Mouse (Mus musculus) hindbrain, embryonic 13.5 days (tissue): ENCODE measurements around the gene Ankrd35. TPM values are rescaled to one million over a fixed set of nuclear protein-coding genes. Genes with fewer than 3 reads are reported as not detected.
"Not testable (repeated sequence)": the region's sequence is repeated elsewhere in the genome, so short reads cannot be mapped to it uniquely, and the experiment has no call there.

Source experiments
- ATAC-seq: fragments of 200-750 bp; cut with Nextera tagmentation; 2 replicates; pipeline ENCODE4 v1.8.0; 2017; ENCODE audit warnings: moderate TSS enrichment; ENCODE audit not compliant: low FRiP score
- H3K27ac ChIP-seq: fragments of 300-500 bp; sonication (generic); 2 replicates; pipeline ENCODE4 v1.5.1; 2015; ENCODE audit warnings: inconsistent platforms, mild to moderate bottlenecking, moderate library complexity
- H3K27me3 ChIP-seq: fragments of 300-500 bp; sonication (generic); 2 replicates; pipeline ENCODE4 v1.6.1; 2015; ENCODE audit warnings: mild to moderate bottlenecking, inconsistent platforms
- H3K36me3 ChIP-seq: fragments of 300-500 bp; sonication (generic); 2 replicates; pipeline ENCODE4 v1.6.1; 2015; ENCODE audit warnings: mild to moderate bottlenecking, inconsistent platforms
- H3K4me1 ChIP-seq: fragments of 300-500 bp; sonication (generic); replicated peaks from 2 replicates; pipeline ENCODE4 v1.6.1; 2015; ENCODE audit warnings: inconsistent platforms
- H3K4me2 ChIP-seq: fragments of 300-500 bp; sonication (generic); 2 replicates; pipeline ENCODE4 v1.6.1; 2015; ENCODE audit warnings: inconsistent platforms, mild to moderate bottlenecking, moderate library complexity
- H3K4me3 ChIP-seq: fragments of 300-500 bp; sonication (generic); 2 replicates; pipeline ENCODE4 v1.5.1; 2015; ENCODE audit warnings: mild to moderate bottlenecking, inconsistent platforms
- H3K9ac ChIP-seq: fragments of 300-500 bp; sonication (generic); 2 replicates; pipeline ENCODE4 v1.6.1; 2015; ENCODE audit warnings: mild to moderate bottlenecking, inconsistent platforms
- H3K9me3 ChIP-seq: fragments of 300-500 bp; sonication (generic); 2 replicates; pipeline ENCODE4 v1.6.1; 2016; ENCODE audit warnings: inconsistent platforms
- WGBS: fragments of 180-500 bp; shearing (Covaris S2); methylation state at CpG from one replicate; pipeline ENCODE4 v1.1.7; 2015; 5-methylcytosine and 5-hydroxymethylcytosine counted together
- polyA plus RNA-seq: library from polyadenylated mRNA; unstranded; fragments of >200 nt; fragmentation: Nextera tagmentation; extraction: Ambion mirVana; gene quantifications from 2 replicates; pipeline ENCODE4 v1.2.1, GENCODE M21; 2015

Ankrd35 gene
- polyA plus RNA-seq, 1 experiment from 2014 or later = 0.84 TPM

DNA sequence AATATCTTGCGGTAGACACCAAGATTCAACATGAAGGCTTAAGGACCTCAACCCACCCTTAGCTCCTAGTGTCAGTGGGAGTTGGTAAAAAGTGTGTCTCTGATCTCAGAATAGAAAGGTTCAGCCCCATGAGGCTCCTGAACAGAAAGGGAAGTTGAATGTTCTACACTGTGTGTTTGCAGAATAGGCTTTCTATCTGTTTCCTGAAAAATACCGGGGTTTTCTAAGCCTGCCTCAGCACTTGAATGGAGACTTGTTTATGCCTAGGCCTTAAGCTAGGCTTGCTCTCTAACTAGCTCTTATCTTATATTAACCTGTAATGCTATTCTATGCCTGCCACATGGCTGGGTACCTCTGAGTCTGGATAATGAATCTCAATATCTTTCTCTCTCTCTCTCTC, 9.0 kb upstream of the Ankrd35 start:
- H3K9ac ChIP-seq = no peak overlapping the region
- H3K4me1 ChIP-seq = peaks cover 14% of the 10 kb centered on the region
- H3K27me3 ChIP-seq = no peaks in the 10 kb centered on the region
- no peaks in the 10 kb centered on the region for H3K9me3 ChIP-seq
- H3K27ac ChIP-seq = no peak overlapping the region
- H3K4me3 ChIP-seq = no peak overlapping the region
- ATAC-seq = no peak
- no peak overlapping the region for H3K4me2 ChIP-seq
- H3K36me3 ChIP-seq = peaks cover 6% of the 10 kb centered on the region; the same call in 1 of the 2 replicates
- 88% methylated on average over 2 of the region's 2 CpGs for WGBS

DNA sequence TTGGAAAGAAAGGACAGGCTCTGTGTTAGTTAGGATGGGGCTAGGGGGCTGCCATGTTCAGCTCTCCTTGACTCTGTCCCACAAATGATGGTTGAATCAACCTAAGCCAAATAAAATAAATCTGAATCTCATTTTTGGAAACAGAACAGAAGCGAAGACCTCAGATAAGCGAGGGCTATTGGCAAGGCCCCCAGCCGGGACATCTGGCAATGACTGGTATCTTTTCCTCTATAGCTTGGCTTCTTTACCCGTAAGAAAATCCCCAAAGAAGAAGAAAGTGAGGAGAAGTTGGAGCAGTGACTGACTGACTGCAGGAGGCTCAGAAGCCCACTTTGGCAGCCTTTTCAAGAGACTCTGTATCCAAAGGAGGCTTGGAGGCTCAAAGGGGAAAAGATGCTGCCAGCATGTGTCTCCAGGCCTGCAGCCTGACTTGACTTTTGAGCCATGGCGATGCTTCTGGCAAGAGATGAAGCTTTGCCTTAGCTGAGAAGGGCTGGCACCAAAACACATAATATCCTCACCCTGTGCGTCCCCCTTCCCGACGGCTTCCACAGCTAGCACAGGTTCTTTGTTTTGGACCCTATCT, 7.1 kb upstream of the Ankrd35 start:
- Histone ChIP-seq H3K27ac (peak overlapping the region; percentile 23; the same call in 1 of the 2 replicates), H3K4me3 (peak overlapping the region; percentile 33), H3K4me1 (peaks cover 14% of the 10 kb centered on the region), H3K9ac (peak overlapping the region; percentile 62; the same call in 1 of the 2 replicates), H3K27me3 (no peaks in the 10 kb centered on the region), H3K9me3 (no peaks in the 10 kb centered on the region), H3K4me2 (peak overlapping the region; percentile 56), H3K36me3 (no peaks in the 10 kb centered on the region)
- ATAC-seq = no peak
- 55% methylated on average over 8 of the region's 8 CpGs for WGBS

DNA sequence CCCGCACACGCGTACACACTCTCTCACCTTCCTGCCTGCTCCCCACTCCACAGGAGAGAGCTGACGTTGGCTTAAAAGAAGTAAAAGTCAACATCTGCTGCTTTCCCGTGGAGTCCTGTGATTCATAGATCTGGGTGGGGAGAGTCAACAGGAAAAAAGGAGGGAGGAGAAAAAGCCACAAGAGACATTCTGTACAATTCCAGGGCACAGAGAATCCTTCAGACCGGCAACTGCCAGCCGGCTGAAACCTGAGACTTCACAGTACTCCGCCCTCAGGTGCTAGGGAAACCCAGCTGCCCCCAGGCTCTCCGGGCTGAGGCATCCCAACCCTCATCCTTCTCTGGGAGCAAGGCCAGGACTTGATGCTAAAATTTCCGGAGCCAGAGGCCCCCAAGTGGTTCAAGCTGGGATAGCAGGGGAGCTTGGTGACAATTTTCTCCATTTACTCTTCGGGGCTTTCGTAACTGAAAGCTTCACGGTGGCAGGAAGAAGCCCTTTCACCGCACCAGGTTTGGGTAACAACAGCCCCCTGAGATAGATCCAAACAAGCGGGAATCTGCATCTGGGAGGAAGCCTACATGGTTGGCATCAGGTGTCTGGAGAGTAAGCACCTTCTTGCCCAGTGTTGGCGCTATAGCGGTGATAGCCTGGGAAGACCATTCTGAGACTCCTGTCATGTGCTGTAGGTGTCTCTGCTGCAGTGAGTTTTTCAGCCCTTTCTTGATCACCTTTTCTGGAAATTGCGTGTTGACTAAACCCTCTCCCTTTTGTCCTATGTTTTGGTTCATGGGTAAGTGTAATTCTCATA, 6.3 kb upstream of the Ankrd35 start:
- Histone ChIP-seq H3K27me3 (no peaks in the 10 kb centered on the region), H3K27ac (peak overlapping the region; percentile 23), H3K36me3 (no peaks in the 10 kb centered on the region), H3K4me3 (peak overlapping the region; percentile 33), H3K9me3 (no peaks in the 10 kb centered on the region), H3K9ac (peak overlapping the region; percentile 62; the same call in 1 of the 2 replicates), H3K4me2 (peak overlapping the region; percentile 56), H3K4me1 (peaks cover 14% of the 10 kb centered on the region)
- ATAC-seq = peak; percentile 86
- WGBS = 6% methylated on average over 18 of the region's 18 CpGs

DNA sequence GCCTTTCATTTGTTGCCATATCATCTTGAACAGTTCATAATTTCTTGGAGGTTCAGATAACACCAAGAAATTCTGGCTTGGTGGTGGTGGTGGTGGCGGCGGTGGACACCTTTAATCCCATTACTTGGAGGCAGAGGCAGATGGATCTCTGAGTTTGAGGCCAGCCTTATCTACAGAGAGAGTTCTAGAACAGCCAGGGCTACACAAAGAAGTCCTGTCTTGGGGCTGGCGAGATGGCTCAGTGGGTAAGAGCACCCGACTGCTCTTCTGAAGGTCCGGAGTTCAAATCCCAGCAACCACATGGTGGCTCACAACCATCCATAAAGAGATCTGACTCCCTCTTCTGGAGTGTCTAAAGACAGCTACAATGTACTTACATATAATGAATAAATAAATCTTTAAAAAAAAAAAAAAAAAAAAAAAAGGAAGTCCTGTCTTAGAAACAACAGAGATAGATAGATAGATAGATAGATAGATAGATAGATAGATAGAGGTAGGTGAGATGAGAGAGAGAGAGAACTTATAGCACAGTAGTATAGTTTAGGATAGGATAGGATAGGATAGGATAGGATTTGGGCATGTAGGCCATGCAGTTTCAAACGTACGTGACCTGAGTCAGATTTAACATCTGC, 4.1 kb upstream of the Ankrd35 start:
- H3K27ac ChIP-seq, H3K9ac ChIP-seq, H3K9me3 ChIP-seq, H3K27me3 ChIP-seq, H3K4me3 ChIP-seq, ATAC-seq, H3K4me2 ChIP-seq, H3K36me3 ChIP-seq: not testable (repeated sequence)
- 87% methylated on average over 7 of the region's 7 CpGs for WGBS
- H3K4me1 ChIP-seq = peaks cover 16% of the 10 kb centered on the region

DNA sequence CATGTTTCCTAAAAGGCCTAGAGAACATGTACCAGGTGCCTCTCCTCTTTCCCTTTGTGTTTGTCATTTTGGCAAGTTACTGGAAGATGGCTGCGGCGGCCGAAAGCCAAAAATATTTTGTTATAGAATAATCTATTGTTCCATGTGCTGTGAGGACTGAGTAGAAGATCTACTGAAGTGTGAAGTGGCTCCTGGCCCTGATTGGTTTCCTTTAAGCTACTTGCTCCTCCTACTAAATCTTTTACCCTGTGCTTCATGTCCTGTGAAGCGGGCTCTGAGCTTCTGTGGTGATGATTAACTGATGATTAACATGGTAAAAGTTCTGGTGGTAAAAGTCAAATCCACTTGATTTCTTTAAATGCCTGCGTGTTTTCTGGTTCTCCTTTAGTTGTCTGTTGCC, 3.0 kb upstream of the Ankrd35 start:
- 94% methylated on average over 5 of the region's 5 CpGs for WGBS
- Histone ChIP-seq H3K36me3 (no peaks in the 10 kb centered on the region), H3K27ac (no peak overlapping the region), H3K9ac (no peak overlapping the region), H3K9me3 (no peaks in the 10 kb centered on the region), H3K4me1 (peaks cover 16% of the 10 kb centered on the region), H3K4me3 (no peak overlapping the region), H3K4me2 (no peak overlapping the region), H3K27me3 (peaks cover 17% of the 10 kb centered on the region)
- no peak for ATAC-seq

DNA sequence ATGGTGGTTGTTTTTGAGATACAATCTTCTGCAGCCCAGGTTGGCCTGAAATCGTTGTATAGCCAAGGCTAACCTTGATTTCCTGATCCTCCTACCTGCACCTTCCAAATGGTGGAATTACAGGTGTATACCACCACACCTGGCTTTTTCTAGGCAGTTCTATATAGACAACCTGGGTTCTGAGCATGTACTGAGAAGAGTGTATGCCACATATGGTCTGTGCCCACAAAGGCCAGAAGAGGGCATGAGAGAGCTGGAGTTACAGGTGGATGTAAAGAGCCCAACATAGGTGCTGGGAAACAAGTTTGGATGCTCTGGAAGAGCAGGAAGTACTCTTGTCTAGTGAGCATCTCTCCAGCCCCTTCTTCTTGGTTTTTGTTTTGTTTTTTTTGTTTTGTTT, 2.6 kb upstream of the Ankrd35 start:
- WGBS = 49% methylated on average over 1 of the region's 1 CpGs
- Histone ChIP-seq H3K27me3 (peaks cover 17% of the 10 kb centered on the region), H3K9ac (no peak overlapping the region), H3K27ac (no peak overlapping the region), H3K4me2 (no peak overlapping the region), H3K4me3 (no peak overlapping the region), H3K36me3 (no peaks in the 10 kb centered on the region), H3K9me3 (no peaks in the 10 kb centered on the region), H3K4me1 (peaks cover 16% of the 10 kb centered on the region)
- no peak for ATAC-seq

DNA sequence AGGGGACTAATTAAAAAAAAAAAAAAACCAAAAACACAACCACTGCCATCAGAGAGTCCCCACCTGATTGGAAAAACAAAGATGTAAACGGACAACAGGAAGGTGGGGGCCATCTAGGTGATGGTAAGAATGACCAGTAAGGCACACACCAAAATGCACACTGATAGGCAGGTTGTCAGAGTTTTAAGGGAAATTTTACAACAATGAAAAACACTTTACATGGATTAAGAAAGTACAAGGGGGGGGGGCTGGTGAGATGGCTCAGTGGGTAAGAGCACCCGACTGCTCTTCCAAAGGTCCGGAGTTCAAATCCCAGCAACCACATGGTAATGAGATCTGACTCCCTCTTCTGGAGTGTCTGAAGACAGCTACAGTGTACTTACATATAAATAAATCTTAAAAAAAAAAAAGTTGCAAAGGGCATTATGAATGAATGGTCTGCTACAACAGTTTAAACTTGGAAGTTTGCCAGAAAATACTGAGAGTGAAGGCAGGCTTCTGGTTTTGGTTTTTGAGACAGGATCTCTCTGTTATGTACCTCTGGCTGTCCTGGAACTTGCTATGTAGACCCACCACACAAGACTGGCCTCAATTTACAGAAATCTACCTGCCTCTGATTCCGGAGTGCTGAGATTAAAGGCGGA, 1.4 kb upstream of the Ankrd35 start:
- no peak for ATAC-seq
- Histone ChIP-seq H3K27me3 (peaks cover 20% of the 10 kb centered on the region), H3K4me2 (no peak overlapping the region), H3K4me1 (peaks cover 8% of the 10 kb centered on the region), H3K9ac (no peak overlapping the region), H3K27ac (no peak overlapping the region), H3K36me3 (no peaks in the 10 kb centered on the region), H3K9me3 (no peaks in the 10 kb centered on the region), H3K4me3 (no peak overlapping the region)
- 95% methylated on average over 5 of the region's 5 CpGs for WGBS

DNA sequence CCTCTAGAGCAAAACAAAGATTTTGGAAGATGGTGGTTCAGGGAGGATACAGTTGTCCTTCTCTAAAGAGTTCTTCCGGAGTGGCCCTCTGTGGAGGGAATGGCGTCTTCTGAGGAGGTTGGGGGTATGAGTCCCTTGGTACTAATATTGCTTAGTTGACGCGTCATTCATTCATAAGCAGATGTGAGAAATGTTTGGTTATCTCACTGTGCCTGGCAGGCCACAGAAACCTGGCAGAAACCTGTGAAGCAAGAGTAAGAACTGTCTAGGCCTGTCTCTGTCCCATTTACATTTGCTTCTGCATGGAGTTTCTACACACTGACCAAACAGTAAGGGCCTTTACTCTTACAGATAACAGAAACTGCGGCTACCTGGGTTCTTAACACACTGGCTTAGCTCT, 1.6 kb downstream of the Ankrd35 start:
- no peak overlapping the region for H3K9ac ChIP-seq
- no peak for ATAC-seq
- H3K4me1 ChIP-seq = peaks cover 2% of the 10 kb centered on the region; the same call in 1 of the 2 replicates
- no peak overlapping the region for H3K27ac ChIP-seq
- H3K27me3 ChIP-seq = peaks cover 20% of the 10 kb centered on the region
- no peak overlapping the region for H3K4me2 ChIP-seq
- WGBS = 96% methylated on average over 5 of the region's 5 CpGs
- no peaks in the 10 kb centered on the region for H3K9me3 ChIP-seq
- H3K36me3 ChIP-seq = no peaks in the 10 kb centered on the region
- no peak overlapping the region for H3K4me3 ChIP-seq

DNA sequence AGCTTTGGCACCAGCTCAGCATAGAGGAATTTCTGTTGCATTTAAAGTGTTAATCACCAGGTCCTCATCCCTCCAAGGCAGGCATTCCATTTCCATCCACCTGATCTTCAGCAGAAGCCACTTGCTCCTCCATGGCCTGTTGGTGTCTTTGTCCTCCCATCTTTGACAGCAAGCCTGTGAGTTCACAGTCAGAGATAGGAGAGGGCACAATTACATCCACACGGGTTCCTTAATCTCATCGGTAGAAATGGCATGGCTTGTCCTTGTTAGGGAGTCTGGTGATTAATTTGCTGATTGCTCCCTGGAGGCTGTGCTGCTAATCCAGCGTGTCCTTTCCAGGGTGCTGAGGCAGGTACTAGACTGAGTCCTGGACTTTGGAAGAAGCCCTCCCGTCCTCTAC, 3.6 kb downstream of the Ankrd35 start:
- Histone ChIP-seq H3K4me1 (peaks cover 2% of the 10 kb centered on the region; the same call in 1 of the 2 replicates), H3K27ac (no peak overlapping the region), H3K27me3 (peaks cover 25% of the 10 kb centered on the region), H3K4me3 (no peak overlapping the region), H3K9me3 (no peaks in the 10 kb centered on the region), H3K9ac (no peak overlapping the region), H3K36me3 (no peaks in the 10 kb centered on the region), H3K4me2 (no peak overlapping the region)
- ATAC-seq = no peak
- WGBS = 72% methylated on average over 4 of the region's 4 CpGs

DNA sequence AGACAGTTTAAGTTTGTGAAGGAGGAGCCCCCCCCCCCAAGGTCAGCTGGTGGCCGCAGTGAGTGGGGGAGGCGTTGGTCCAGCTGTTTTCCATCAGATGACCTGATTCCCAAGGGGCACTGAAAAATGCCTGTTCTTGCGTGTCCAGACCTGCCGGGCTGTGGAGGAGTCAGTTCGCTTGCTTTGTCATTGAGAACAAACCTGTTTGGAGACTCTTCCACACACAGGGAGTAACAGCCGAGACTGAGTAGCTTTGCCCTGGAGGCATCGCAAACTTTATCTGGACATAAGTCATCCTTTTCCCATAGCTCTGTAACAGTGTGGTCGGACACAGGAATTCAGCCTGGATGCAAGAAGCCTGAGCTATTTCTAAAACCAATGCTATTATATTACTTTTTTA, 4.5 kb downstream of the Ankrd35 start:
- Histone ChIP-seq H3K4me1 (peaks cover 2% of the 10 kb centered on the region; the same call in 1 of the 2 replicates), H3K27me3 (peaks cover 33% of the 10 kb centered on the region), H3K27ac (no peak overlapping the region), H3K36me3 (no peaks in the 10 kb centered on the region), H3K9ac (no peak overlapping the region), H3K4me3 (no peak overlapping the region), H3K9me3 (no peaks in the 10 kb centered on the region), H3K4me2 (no peak overlapping the region)
- ATAC-seq = no peak
- 68% methylated on average over 8 of the region's 8 CpGs for WGBS

DNA sequence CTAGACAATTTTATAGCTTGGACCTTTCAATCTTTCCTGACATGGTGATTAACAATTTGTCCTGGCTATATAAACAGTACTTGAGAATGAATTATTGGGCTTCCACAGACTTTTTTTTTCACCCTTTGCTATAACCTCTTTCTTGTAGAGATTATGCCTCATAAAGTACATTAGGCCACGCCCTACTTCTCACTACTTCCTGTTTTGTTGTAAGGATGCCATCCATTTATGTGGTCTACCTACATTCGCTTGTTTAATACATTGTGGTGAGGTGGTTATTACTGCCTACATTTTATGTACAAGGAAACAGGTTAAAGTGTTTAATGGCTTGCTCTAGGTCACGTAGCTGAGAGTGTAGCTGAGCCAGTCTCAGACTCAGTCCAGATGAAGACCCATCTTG, 5.2 kb downstream of the Ankrd35 start:
- Histone ChIP-seq H3K4me3 (no peak overlapping the region), H3K36me3 (no peaks in the 10 kb centered on the region), H3K9ac (no peak overlapping the region), H3K4me2 (no peak overlapping the region), H3K4me1 (peaks cover 4% of the 10 kb centered on the region), H3K9me3 (no peaks in the 10 kb centered on the region), H3K27me3 (peaks cover 39% of the 10 kb centered on the region), H3K27ac (no peak overlapping the region)
- no peak for ATAC-seq
- WGBS = 86% methylated on average over 3 of the region's 3 CpGs

DNA sequence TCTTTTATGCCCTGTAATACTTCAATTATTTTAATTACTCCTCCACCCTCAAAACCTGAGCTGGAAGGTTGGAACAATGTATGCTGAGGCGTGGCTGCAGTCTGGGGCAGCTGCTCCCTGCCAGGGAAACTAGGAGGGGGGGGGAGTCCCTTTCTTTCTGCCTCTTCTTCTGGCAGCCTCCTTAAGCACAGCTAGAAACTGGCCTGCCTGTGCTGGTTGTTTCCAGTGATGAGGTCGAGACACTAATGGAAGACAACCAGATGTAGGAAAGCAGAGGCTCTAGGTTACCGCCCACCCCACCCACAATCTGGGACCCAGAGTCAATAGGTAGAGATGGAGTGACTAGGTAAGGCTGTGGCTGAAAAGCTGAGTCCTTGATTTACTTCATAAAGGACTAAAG, 5.8 kb downstream of the Ankrd35 start:
- no peaks in the 10 kb centered on the region for H3K9me3 ChIP-seq
- no peak overlapping the region for H3K4me2 ChIP-seq
- H3K27ac ChIP-seq = no peak overlapping the region

More for the DNA sequence above, 5.8 kb downstream of the Ankrd35 start:
- H3K27me3 ChIP-seq = peaks cover 36% of the 10 kb centered on the region
- H3K4me1 ChIP-seq = peaks cover 7% of the 10 kb centered on the region; the same call in 1 of the 2 replicates
- 32% methylated on average over 3 of the region's 3 CpGs for WGBS
- no peak for ATAC-seq
- no peak overlapping the region for H3K9ac ChIP-seq
- H3K4me3 ChIP-seq = no peak overlapping the region
- no peaks in the 10 kb centered on the region for H3K36me3 ChIP-seq
